Mouse (Mus musculus): ENCODE data around the gene Aamp. TPM values are rescaled to one million over a fixed set of nuclear protein-coding genes. Genes with fewer than 3 reads are reported as not detected.
A peak's percentile ranks its signal among the peaks of the same experiment; 100 is the strongest.
"Not testable (repeated sequence)": the region's sequence is repeated elsewhere in the genome, so short reads cannot be mapped to it uniquely, and the experiment has no call there.

Aamp gene
- total RNA-seq (2014; fragmentation: Nextera tagmentation) (54.8 and 63.5 TPM in 2 replicates), total RNA-seq (2017) (127 and 129 TPM in 2 replicates), polyA plus RNA-seq (2012) (250 and 265 TPM in 2 replicates)

DNA sequence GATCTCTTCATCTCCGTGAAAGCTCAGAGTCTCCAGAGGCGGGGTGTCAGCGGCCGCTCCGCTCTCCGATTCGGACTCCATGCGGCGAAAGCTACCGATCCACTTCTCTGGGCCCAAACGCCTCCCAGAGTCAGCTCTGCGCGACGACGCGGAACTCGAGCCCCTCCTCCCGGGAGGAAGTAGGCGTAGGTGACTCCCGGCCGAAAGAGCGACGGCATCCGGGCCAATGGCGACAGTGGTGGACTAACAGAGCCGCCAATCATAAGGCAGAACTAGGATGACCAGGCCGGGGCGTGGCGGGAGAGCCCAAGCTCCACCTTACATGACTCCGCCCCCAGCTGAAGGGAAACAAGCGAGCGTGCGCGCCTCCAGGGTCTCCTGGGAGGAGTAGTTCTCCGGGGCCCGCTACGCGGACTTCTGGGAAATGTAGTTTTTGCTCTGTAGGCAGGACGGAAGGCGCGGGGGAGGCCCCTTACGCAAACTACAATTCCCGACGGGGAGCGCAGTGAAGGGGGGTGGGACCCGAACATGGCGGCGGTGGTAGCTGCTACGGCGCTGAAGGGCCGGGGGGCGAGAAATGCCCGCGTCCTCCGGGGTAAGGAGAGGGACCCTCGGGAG is at the start of gene Aamp, which contains the start of gene Pnkd:
TSS of gene Aamp (minus strand) at position 196 of the 618 bp plus-strand sequence.
TSS of gene Pnkd (plus strand) at position 388 of the 618 bp plus-strand sequence.
- DNase-seq (ENCODE audit: low spot score) (peak; percentile 99), ATAC-seq (ENCODE audit: extremely low read depth, insufficient number of reproducible peaks, low FRiP score, poor library complexity, severe bottlenecking) (peak; percentile 94)
- peaks cover 70% of the 10 kb centered on the region for H3K36me3 ChIP-seq (replicated peaks)
- TF ChIP-seq POLR2AphosphoS5 (IDR thresholded peaks at IDR 0.05; ENCODE audit: insufficient replicate concordance, low read depth, low read length): no peak
- no peak for TF ChIP-seq GATA2 (IDR thresholded peaks at IDR 0.05; ENCODE audit: borderline replicate concordance, low read depth, low read length)
- TF ChIP-seq CTCF (IDR thresholded peaks at IDR 0.05; ENCODE audit: low read depth, low read length): no peak
- TF ChIP-seq TAL1 (conservative IDR thresholded peaks at IDR 0.05; ENCODE audit: low read depth, low read length): no peak
- TF ChIP-seq GATA1 (IDR thresholded peaks at IDR 0.05; ENCODE audit: borderline replicate concordance, low read length): no peak
- H3K27me3 ChIP-seq (ENCODE audit: insufficient read depth, low read length): no peaks in the 10 kb centered on the region
- peak within 1 kb of the TSS; percentile 79 for H3K4me3 ChIP-seq (ENCODE audit: low read depth, low read length)
- H3K9me3 ChIP-seq (replicated peaks): no peaks in the 10 kb centered on the region
- peaks cover 69% of the 10 kb centered on the region for H3K4me1 ChIP-seq (ENCODE audit: insufficient read depth, low read depth, low read length)

DNA sequence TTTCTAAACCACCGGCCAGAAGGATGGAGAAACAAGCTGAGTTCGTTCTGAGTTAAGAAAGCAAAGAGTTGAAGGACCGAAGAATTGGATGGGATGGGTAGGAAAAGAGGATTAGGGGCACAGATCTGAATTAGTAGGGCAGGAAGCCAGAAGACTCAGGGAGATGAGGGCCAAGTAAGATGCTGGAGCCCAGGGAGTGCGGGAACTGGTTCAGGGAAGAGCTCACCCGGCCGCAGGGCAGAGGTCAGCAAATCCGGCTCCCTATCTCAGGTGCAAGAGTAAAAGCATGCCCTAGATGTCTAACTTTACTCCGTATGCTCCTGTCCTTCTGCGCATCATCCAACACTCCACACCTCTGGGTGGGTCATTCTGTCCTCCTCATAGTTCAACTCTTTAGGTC is 48.4 kb upstream of the Aamp start:
- Histone ChIP-seq H3K36me3 (replicated peaks) (no peaks in the 10 kb centered on the region), H3K4me3 (ENCODE audit: low read depth, low read length) (peak overlapping the region; percentile 69; the same call in 1 of the 2 replicates), H3K27me3 (ENCODE audit: insufficient read depth, low read length) (peaks cover 38% of the 10 kb centered on the region), H3K9me3 (replicated peaks) (no peaks in the 10 kb centered on the region), H3K4me1 (ENCODE audit: insufficient read depth, low read depth, low read length) (peaks cover 36% of the 10 kb centered on the region)
- DNase-seq (ENCODE audit: low spot score) (no peak), ATAC-seq (ENCODE audit: extremely low read depth, insufficient number of reproducible peaks, low FRiP score, poor library complexity, severe bottlenecking) (no peak)
- TF ChIP-seq TAL1 (conservative IDR thresholded peaks at IDR 0.05; ENCODE audit: low read depth, low read length) (no peak), GATA2 (IDR thresholded peaks at IDR 0.05; ENCODE audit: borderline replicate concordance, low read depth, low read length) (no peak), POLR2AphosphoS5 (IDR thresholded peaks at IDR 0.05; ENCODE audit: insufficient replicate concordance, low read depth, low read length) (no peak), GATA1 (IDR thresholded peaks at IDR 0.05; ENCODE audit: borderline replicate concordance, low read length) (no peak), CTCF (IDR thresholded peaks at IDR 0.05; ENCODE audit: low read depth, low read length) (no peak)

- ATAC-seq (ENCODE audit: extremely low read depth, insufficient number of reproducible peaks, low FRiP score, poor library complexity, severe bottlenecking) (peak; percentile 95), DNase-seq (ENCODE audit: low spot score) (peak; percentile 100)
- H3K9me3 ChIP-seq (replicated peaks): no peaks in the 10 kb centered on the region
- peaks cover 36% of the 10 kb centered on the region for H3K4me1 ChIP-seq (ENCODE audit: insufficient read depth, low read depth, low read length)
- TF ChIP-seq TAL1 (conservative IDR thresholded peaks at IDR 0.05; ENCODE audit: low read depth, low read length) (no peak), GATA2 (IDR thresholded peaks at IDR 0.05; ENCODE audit: borderline replicate concordance, low read depth, low read length) (no peak), POLR2AphosphoS5 (IDR thresholded peaks at IDR 0.05; ENCODE audit: insufficient replicate concordance, low read depth, low read length) (no peak), GATA1 (IDR thresholded peaks at IDR 0.05; ENCODE audit: borderline replicate concordance, low read length) (no peak), CTCF (IDR thresholded peaks at IDR 0.05; ENCODE audit: low read depth, low read length) (no peak)
- no peaks in the 10 kb centered on the region for H3K36me3 ChIP-seq (replicated peaks)
- peak overlapping the region; percentile 69 for H3K4me3 ChIP-seq (ENCODE audit: low read depth, low read length)
- H3K27me3 ChIP-seq (ENCODE audit: insufficient read depth, low read length): peaks cover 36% of the 10 kb centered on the region
These were observed 47.8 kb upstream of the Aamp start for GRCm38 (mm10) chr1:74332241-74332763.

GRCm38 (mm10) chr1:74331046-74331681 is 46.6 kb upstream of the Aamp start:
- H3K36me3 ChIP-seq (replicated peaks): no peaks in the 10 kb centered on the region
- H3K4me1 ChIP-seq (ENCODE audit: insufficient read depth, low read depth, low read length): peaks cover 36% of the 10 kb centered on the region
- no peak overlapping the region; the same call in 1 of the 2 replicates for H3K4me3 ChIP-seq (ENCODE audit: low read depth, low read length)
- DNase-seq (ENCODE audit: low spot score): peak; percentile 35
- H3K27me3 ChIP-seq (ENCODE audit: insufficient read depth, low read length): peaks cover 33% of the 10 kb centered on the region
- H3K9me3 ChIP-seq (replicated peaks): no peaks in the 10 kb centered on the region
- TF ChIP-seq CTCF (IDR thresholded peaks at IDR 0.05; ENCODE audit: low read depth, low read length) (no peak), TAL1 (conservative IDR thresholded peaks at IDR 0.05; ENCODE audit: low read depth, low read length) (0 out of 2 replicates have a peak, but pooled peaks have one; percentile 30)
- ATAC-seq (ENCODE audit: extremely low read depth, insufficient number of reproducible peaks, low FRiP score, poor library complexity, severe bottlenecking): no peak

- Histone ChIP-seq H3K4me3 (ENCODE audit: low read depth, low read length) (no peak overlapping the region), H3K9me3 (replicated peaks) (no peaks in the 10 kb centered on the region), H3K27me3 (ENCODE audit: insufficient read depth, low read length) (peaks cover 27% of the 10 kb centered on the region), H3K36me3 (replicated peaks) (no peaks in the 10 kb centered on the region), H3K4me1 (ENCODE audit: insufficient read depth, low read depth, low read length) (peaks cover 34% of the 10 kb centered on the region)
- TF ChIP-seq GATA2 (IDR thresholded peaks at IDR 0.05; ENCODE audit: borderline replicate concordance, low read depth, low read length) (no peak), POLR2AphosphoS5 (IDR thresholded peaks at IDR 0.05; ENCODE audit: insufficient replicate concordance, low read depth, low read length) (no peak), GATA1 (IDR thresholded peaks at IDR 0.05; ENCODE audit: borderline replicate concordance, low read length) (no peak), CTCF (IDR thresholded peaks at IDR 0.05; ENCODE audit: low read depth, low read length) (no peak), TAL1 (conservative IDR thresholded peaks at IDR 0.05; ENCODE audit: low read depth, low read length) (no peak)
- DNase-seq (ENCODE audit: low spot score) (no peak), ATAC-seq (ENCODE audit: extremely low read depth, insufficient number of reproducible peaks, low FRiP score, poor library complexity, severe bottlenecking) (no peak)
These were observed 45.4 kb upstream of the Aamp start for GRCm38 (mm10) chr1:74329899-74330431.

DNA sequence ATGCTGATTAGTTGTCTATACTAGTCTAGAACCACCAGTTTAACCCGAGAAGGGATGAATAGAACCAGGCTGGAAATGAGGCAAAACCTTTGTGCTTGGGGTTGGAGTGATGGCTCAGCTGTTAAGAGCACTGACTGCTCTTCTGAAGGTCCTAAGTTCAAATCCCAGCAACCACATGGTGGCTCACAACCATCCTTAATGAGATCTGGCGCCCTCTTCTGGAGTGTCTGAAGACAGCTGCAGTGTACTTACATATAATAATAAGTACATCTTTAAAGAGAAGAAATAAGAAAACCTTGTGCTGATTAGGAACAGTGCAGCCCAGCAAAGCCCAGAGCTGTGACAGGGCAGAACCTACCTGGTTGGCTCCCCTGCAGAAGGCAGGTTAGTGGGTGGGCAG is 42.4 kb upstream of the Aamp start:
- not testable (repeated sequence) for DNase-seq (ENCODE audit: low spot score); H3K36me3 ChIP-seq (replicated peaks); H3K4me3 ChIP-seq (ENCODE audit: low read depth, low read length); H3K9me3 ChIP-seq (replicated peaks); ATAC-seq (ENCODE audit: extremely low read depth, insufficient number of reproducible peaks, low FRiP score, poor library complexity, severe bottlenecking)
- H3K4me1 ChIP-seq (ENCODE audit: insufficient read depth, low read depth, low read length): peaks cover 18% of the 10 kb centered on the region
- peaks cover 27% of the 10 kb centered on the region for H3K27me3 ChIP-seq (ENCODE audit: insufficient read depth, low read length)

Measured in G1E (cell line).